Mouse (Mus musculus) limb, embryonic 13.5 days (tissue): ENCODE data around the gene Tcp1. TPM values are rescaled to one million over a fixed set of nuclear protein-coding genes. Genes with fewer than 3 reads are reported as not detected.

ENCODE experiments used
- ATAC-seq: fragments of 200-750 bp; cut with Nextera tagmentation; 2 replicates; pipeline ENCODE4 v1.8.0; 2017; ENCODE audit warnings: low read depth, moderate number of reproducible peaks, moderate TSS enrichment; ENCODE audit not compliant: low FRiP score
- H3K27ac ChIP-seq: fragments of 300-500 bp; sonication (generic); 2 replicates; pipeline ENCODE4 v1.5.1; 2015; ENCODE audit warnings: inconsistent platforms, mild to moderate bottlenecking, moderate library complexity
- H3K27me3 ChIP-seq: fragments of 300-500 bp; sonication (generic); 2 replicates; pipeline ENCODE4 v1.6.1; 2015; ENCODE audit warnings: mild to moderate bottlenecking, inconsistent platforms
- H3K36me3 ChIP-seq: fragments of 300-500 bp; sonication (generic); 2 replicates; pipeline ENCODE4 v1.6.1; 2015; ENCODE audit warnings: inconsistent platforms, mild to moderate bottlenecking, moderate library complexity
- H3K4me1 ChIP-seq: fragments of 300-500 bp; sonication (generic); 2 replicates; pipeline ENCODE4 v1.6.1; 2015; ENCODE audit warnings: inconsistent platforms
- H3K4me2 ChIP-seq: fragments of 300-500 bp; sonication (generic); replicated peaks from 2 replicates; pipeline ENCODE4 v1.6.1; 2015; ENCODE audit warnings: inconsistent platforms, mild to moderate bottlenecking, moderate library complexity
- H3K4me3 ChIP-seq: fragments of 300-500 bp; sonication (generic); 2 replicates; pipeline ENCODE4 v1.5.1; 2015; ENCODE audit warnings: moderate library complexity, mild to moderate bottlenecking, inconsistent platforms
- H3K9ac ChIP-seq: fragments of 300-500 bp; sonication (generic); 2 replicates; pipeline ENCODE4 v1.6.1; 2015; ENCODE audit warnings: mild to moderate bottlenecking, inconsistent platforms
- H3K9me3 ChIP-seq: fragments of 300-500 bp; sonication (generic); 2 replicates; pipeline ENCODE4 v1.6.1; 2016; ENCODE audit warnings: inconsistent platforms
- WGBS: fragments of 180-500 bp; shearing (Covaris S2); methylation state at CpG from one replicate; pipeline ENCODE4 v1.1.7; 2015; 5-methylcytosine and 5-hydroxymethylcytosine counted together
- polyA plus RNA-seq: library from polyadenylated mRNA; unstranded; fragments of >200 nt; fragmentation: Nextera tagmentation; extraction: Ambion mirVana; gene quantifications from 2 replicates; pipeline ENCODE4 v1.2.1, GENCODE M21; 2015

The Tcp1 gene
- polyA plus RNA-seq, result 450 and 465 TPM in 2 replicates

DNA sequence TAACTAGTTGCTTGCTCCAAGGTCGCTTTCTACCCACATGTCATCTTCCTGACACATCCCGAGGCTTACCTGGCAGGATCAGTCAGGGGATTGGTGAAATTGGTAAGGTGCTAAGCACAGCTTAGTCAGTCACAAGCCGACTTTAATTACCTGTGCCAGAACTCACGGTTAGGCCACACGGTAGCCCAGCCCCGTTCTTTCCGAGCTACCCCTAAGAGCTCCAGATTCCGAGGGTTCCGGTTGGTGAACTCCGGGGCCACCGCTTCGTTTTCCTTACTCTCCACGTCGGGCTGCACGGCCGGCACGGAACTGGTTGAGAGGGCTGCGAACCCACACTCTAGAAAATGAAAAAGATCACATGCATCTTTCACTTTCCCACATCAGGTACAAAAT is at the start of gene Tcp1:
Gene Tcp1 (plus strand): TSS at position 214 of the 393 bp plus-strand sequence.
- H3K4me3 ChIP-seq, result peak within 1 kb of the TSS; percentile 75
- no peaks in the 10 kb centered on the region for H3K27me3 ChIP-seq
- peak within 1 kb of the TSS; percentile 91 for H3K27ac ChIP-seq
- H3K9me3 ChIP-seq, result no peaks in the 10 kb centered on the region
- 1% methylated on average over 18 of the region's 18 CpGs for WGBS
- H3K36me3 ChIP-seq, result peaks cover 53% of the 10 kb centered on the region
- no peak for ATAC-seq
- H3K4me2 ChIP-seq, result peak within 1 kb of the TSS; percentile 93
- H3K4me1 ChIP-seq, result peaks cover 15% of the 10 kb centered on the region
- H3K9ac ChIP-seq, result peak within 1 kb of the TSS; percentile 97

DNA sequence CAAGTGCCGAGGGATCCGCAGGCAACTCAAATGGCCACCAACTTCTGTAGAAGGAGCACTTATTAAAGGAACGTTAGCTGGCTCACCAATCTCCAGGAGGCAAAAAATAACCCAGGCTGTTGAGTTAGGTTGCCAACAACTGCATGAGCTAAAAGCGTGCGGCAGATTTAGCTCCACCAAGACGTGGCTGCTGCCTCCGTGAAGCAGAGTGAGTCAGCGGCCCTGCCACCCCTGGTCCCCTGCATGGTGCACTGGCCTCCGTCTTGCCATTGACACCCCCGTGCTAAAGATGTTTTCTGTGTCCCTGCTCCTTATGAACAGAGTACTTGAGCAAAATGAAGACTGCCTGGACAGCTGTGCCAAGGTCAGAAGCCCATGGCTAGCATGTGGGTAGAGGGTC is 48.6 kb upstream of the Tcp1 start:
- peaks cover 34% of the 10 kb centered on the region for H3K4me1 ChIP-seq
- no peak overlapping the region for H3K4me3 ChIP-seq
- no peak overlapping the region for H3K9ac ChIP-seq
- H3K27me3 ChIP-seq, result no peaks in the 10 kb centered on the region
- H3K9me3 ChIP-seq, result no peaks in the 10 kb centered on the region
- H3K36me3 ChIP-seq, result no peaks in the 10 kb centered on the region
- WGBS, result 74% methylated on average over 10 of the region's 10 CpGs
- ATAC-seq, result no peak
- H3K4me2 ChIP-seq, result no peak overlapping the region
- H3K27ac ChIP-seq, result no peak overlapping the region

- Histone ChIP-seq H3K9ac (no peak within 1 kb of the TSS), H3K27ac (peak within 1 kb of the TSS; percentile 70)
- WGBS, result 32% methylated on average over 2 of the region's 2 CpGs
Observed at GRCm38 (mm10) chr17:12868043-12868442, 47.5 kb upstream of the Tcp1 start, which contains the start of gene Mas1. TSS of gene Mas1 (minus strand) at chr17:12868143.

GRCm38 (mm10) chr17:12868640-12869039 is 46.9 kb upstream of the Tcp1 start:
- 9% methylated on average over 4 of the region's 4 CpGs for WGBS
- no peaks in the 10 kb centered on the region for H3K9me3 ChIP-seq
- no peaks in the 10 kb centered on the region for H3K36me3 ChIP-seq
- H3K4me1 ChIP-seq, result peaks cover 50% of the 10 kb centered on the region
- no peak overlapping the region for H3K4me2 ChIP-seq
- no peak overlapping the region for H3K4me3 ChIP-seq
- H3K9ac ChIP-seq, result no peak overlapping the region
- peak; percentile 20; the same call in 1 of the 2 replicates for ATAC-seq
- peak overlapping the region; percentile 48; the same call in 1 of the 2 replicates for H3K27ac ChIP-seq
- H3K27me3 ChIP-seq, result no peaks in the 10 kb centered on the region

More at GRCm38 (mm10) chr17:12868043-12868442, 47.5 kb upstream of the Tcp1 start, which contains the start of gene Mas1:
- H3K4me3 ChIP-seq, result no peak within 1 kb of the TSS
- no peaks in the 10 kb centered on the region for H3K36me3 ChIP-seq
- H3K4me2 ChIP-seq, result no peak within 1 kb of the TSS
- ATAC-seq, result peak; percentile 4; the same call in 1 of the 2 replicates
- no peaks in the 10 kb centered on the region for H3K27me3 ChIP-seq
- H3K9me3 ChIP-seq, result no peaks in the 10 kb centered on the region
- peaks cover 45% of the 10 kb centered on the region for H3K4me1 ChIP-seq

GRCm38 (mm10) chr17:12872275-12873028 is 43.0 kb upstream of the Tcp1 start:
- Histone ChIP-seq H3K36me3 (no peaks in the 10 kb centered on the region), H3K27me3 (no peaks in the 10 kb centered on the region), H3K4me3 (no peak overlapping the region), H3K4me1 (peaks cover 50% of the 10 kb centered on the region), H3K27ac (no peak overlapping the region), H3K9me3 (no peaks in the 10 kb centered on the region), H3K4me2 (peak overlapping the region; percentile 44), H3K9ac (no peak overlapping the region)
- ATAC-seq, result peak; percentile 70
- 16% methylated on average over 16 of the region's 16 CpGs for WGBS

DNA sequence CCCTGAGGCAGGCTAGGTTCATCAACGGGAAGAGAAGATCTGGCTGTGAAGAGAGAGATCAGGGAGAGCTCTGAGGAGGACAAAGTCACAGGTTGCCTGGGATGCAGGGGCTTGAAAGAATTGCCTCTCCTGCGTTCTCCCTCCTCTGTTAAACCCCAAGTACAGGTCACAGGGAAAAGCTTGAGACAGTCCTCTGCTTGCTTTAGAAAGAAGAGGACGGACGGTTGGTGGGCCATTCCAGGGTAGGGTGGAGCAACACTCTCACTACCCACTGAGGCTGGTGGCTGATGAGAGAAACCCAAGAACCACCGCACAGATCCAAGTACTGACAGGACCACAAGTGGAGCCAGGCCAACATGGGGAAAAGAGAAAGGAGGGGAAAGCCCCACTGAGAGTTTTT is 39.8 kb upstream of the Tcp1 start, which contains the start of gene Mrgprh:
Gene Mrgprh (plus strand): TSS at position 301 of the 400 bp plus-strand sequence.
- H3K4me1 ChIP-seq, result peaks cover 35% of the 10 kb centered on the region
- H3K36me3 ChIP-seq, result no peaks in the 10 kb centered on the region
- H3K27me3 ChIP-seq, result no peaks in the 10 kb centered on the region
- no peak within 1 kb of the TSS for H3K9ac ChIP-seq
- no peaks in the 10 kb centered on the region for H3K9me3 ChIP-seq
- no peak for ATAC-seq
- WGBS, result 78% methylated on average over 5 of the region's 5 CpGs
- no peak within 1 kb of the TSS for H3K27ac ChIP-seq
- no peak within 1 kb of the TSS for H3K4me3 ChIP-seq
- no peak within 1 kb of the TSS for H3K4me2 ChIP-seq

GRCm38 (mm10) chr17:12880178-12880577 is 35.3 kb upstream of the Tcp1 start:
- H3K27ac ChIP-seq, result peak overlapping the region; percentile 33
- H3K9ac ChIP-seq, result peak overlapping the region; percentile 21; the same call in 1 of the 2 replicates
- WGBS, result 4% methylated on average over 14 of the region's 14 CpGs
- H3K27me3 ChIP-seq, result no peaks in the 10 kb centered on the region
- peaks cover 13% of the 10 kb centered on the region; the same call in 1 of the 2 replicates for H3K4me1 ChIP-seq
- peak overlapping the region; percentile 9 for H3K4me3 ChIP-seq
- no peaks in the 10 kb centered on the region for H3K9me3 ChIP-seq
- H3K36me3 ChIP-seq, result no peaks in the 10 kb centered on the region
- peak; percentile 83 for ATAC-seq
- H3K4me2 ChIP-seq, result peak overlapping the region; percentile 51

- peaks cover 14% of the 10 kb centered on the region for H3K4me1 ChIP-seq
Observed at GRCm38 (mm10) chr17:12881216-12881615, 34.3 kb upstream of the Tcp1 start.

GRCm38 (mm10) chr17:12886620-12887019 is 28.9 kb upstream of the Tcp1 start:
- H3K4me2 ChIP-seq, result no peak overlapping the region
- no peak overlapping the region for H3K9ac ChIP-seq
- WGBS, result 26% methylated on average over 6 of the region's 6 CpGs
- peaks cover 20% of the 10 kb centered on the region; the same call in 1 of the 2 replicates for H3K36me3 ChIP-seq
- H3K27ac ChIP-seq, result peak overlapping the region; percentile 45; the same call in 1 of the 2 replicates
- H3K4me3 ChIP-seq, result no peak overlapping the region
- ATAC-seq, result 0 out of 2 replicates have a peak, but pooled peaks have one; percentile 15
- H3K27me3 ChIP-seq, result no peaks in the 10 kb centered on the region
- H3K9me3 ChIP-seq, result no peaks in the 10 kb centered on the region
- peaks cover 17% of the 10 kb centered on the region for H3K4me1 ChIP-seq

More at GRCm38 (mm10) chr17:12881216-12881615, 34.3 kb upstream of the Tcp1 start:
- no peak overlapping the region for H3K4me3 ChIP-seq
- no peak overlapping the region for H3K27ac ChIP-seq
- no peak overlapping the region for H3K4me2 ChIP-seq
- 84% methylated on average over 1 of the region's 1 CpGs for WGBS
- H3K9me3 ChIP-seq, result no peaks in the 10 kb centered on the region
- H3K27me3 ChIP-seq, result no peaks in the 10 kb centered on the region
- no peaks in the 10 kb centered on the region for H3K36me3 ChIP-seq
- ATAC-seq, result no peak
- H3K9ac ChIP-seq, result no peak overlapping the region

DNA sequence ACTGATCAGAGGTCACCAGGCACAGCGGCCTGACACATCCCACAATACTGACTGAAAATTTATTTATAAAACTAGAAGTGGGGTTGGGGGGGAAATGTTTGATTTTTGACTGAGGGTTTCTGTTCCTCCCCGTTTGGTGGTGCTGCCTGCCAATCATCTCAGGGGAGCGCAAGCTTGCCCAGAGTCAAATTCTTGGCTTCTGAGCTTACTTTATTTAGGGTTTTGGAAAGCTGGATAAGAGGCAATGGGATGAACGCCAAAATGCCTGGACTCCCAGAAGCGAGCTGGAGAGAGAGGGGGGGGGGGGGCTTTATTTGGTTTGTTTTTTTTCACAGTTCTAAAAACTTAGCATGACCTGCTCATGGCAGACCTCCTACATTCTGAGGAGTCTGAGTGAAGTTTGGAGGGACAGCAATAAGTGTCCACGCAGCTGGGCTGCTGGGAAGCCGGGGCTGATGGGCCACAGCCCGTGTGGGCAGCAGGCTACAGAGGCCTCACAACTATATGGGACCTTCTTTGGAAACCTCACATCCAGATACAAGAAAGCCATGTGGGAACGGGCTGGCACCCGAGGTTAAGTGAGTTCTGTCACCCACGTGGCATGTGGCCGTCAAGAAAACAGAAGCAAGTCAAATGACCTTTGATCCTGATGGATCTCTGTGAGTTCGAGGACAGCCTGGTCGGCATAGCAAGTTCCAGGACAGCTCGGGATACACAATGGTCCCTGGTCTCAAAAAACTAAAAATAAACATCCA is 28.3 kb upstream of the Tcp1 start:
- H3K9ac ChIP-seq, result no peak overlapping the region
- H3K4me3 ChIP-seq, result no peak overlapping the region
- H3K4me2 ChIP-seq, result no peak overlapping the region
- peaks cover 26% of the 10 kb centered on the region; the same call in 1 of the 2 replicates for H3K36me3 ChIP-seq
- H3K4me1 ChIP-seq, result peaks cover 17% of the 10 kb centered on the region
- 0 out of 2 replicates have a peak, but pooled peaks have one; percentile 26 for ATAC-seq
- H3K27me3 ChIP-seq, result no peaks in the 10 kb centered on the region
- no peaks in the 10 kb centered on the region for H3K9me3 ChIP-seq
- H3K27ac ChIP-seq, result peak overlapping the region; percentile 45
- WGBS, result 69% methylated on average over 15 of the region's 15 CpGs

GRCm38 (mm10) chr17:12891054-12891453 is 24.4 kb upstream of the Tcp1 start:
- H3K9me3 ChIP-seq, result no peaks in the 10 kb centered on the region
- H3K27me3 ChIP-seq, result no peaks in the 10 kb centered on the region
- no peak for ATAC-seq
- 86% methylated on average over 4 of the region's 4 CpGs for WGBS
- H3K36me3 ChIP-seq, result peaks cover 29% of the 10 kb centered on the region; the same call in 1 of the 2 replicates
- no peak overlapping the region for H3K4me3 ChIP-seq
- no peak overlapping the region for H3K27ac ChIP-seq
- H3K4me2 ChIP-seq, result no peak overlapping the region
- peaks cover 12% of the 10 kb centered on the region for H3K4me1 ChIP-seq
- H3K9ac ChIP-seq, result no peak overlapping the region

DNA sequence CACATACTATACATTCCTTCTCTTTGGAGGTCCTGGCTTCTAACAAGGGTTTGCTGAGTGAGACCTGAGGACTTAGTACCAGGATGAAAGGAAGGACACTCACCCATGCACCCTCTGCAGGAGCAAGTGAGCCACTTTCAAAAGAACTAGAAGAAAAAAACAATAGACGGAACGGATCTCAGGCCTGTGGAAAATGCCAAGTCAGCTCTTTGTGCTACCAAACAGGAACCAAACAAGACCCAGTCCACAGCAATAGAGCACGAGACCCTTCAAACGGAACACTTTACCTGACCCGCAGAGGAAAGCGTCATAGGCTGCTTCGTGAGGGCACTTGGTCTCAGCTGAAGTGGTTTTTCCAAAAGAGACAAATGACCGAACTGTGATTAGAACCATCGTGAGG is 23.5 kb upstream of the Tcp1 start:
- Histone ChIP-seq H3K27me3 (no peaks in the 10 kb centered on the region), H3K36me3 (peaks cover 36% of the 10 kb centered on the region; the same call in 1 of the 2 replicates), H3K4me2 (no peak overlapping the region), H3K4me1 (0 out of 2 replicates have a peak, but pooled peaks cover 4% of the 10 kb centered on the region), H3K27ac (no peak overlapping the region), H3K9me3 (no peaks in the 10 kb centered on the region), H3K4me3 (no peak overlapping the region), H3K9ac (no peak overlapping the region)
- no peak for ATAC-seq
- WGBS, result 90% methylated on average over 9 of the region's 9 CpGs
